Mouse (Mus musculus) megakaryocyte, embryonic 14.5 days (primary cell): Measurements from ENCODE around the gene Fam89a. TPM values are rescaled to one million over a fixed set of nuclear protein-coding genes. Genes with fewer than 3 reads are reported as not detected.

Experiments
- H3K27me3 ChIP-seq: replicated peaks from 2 replicates; pipeline ENCODE3; 2012; ENCODE audit warnings: inconsistent platforms
- H3K36me3 ChIP-seq: replicated peaks from 2 replicates; pipeline ENCODE3; 2012; ENCODE audit warnings: low read length, inconsistent platforms, mixed read lengths
- H3K4me1 ChIP-seq: 2 replicates; pipeline ENCODE4 v1.6.1; 2012; ENCODE audit warnings: inconsistent platforms
- H3K4me3 ChIP-seq: replicated peaks from 2 replicates; pipeline ENCODE3; 2012; ENCODE audit warnings: moderate library complexity, mild to moderate bottlenecking, inconsistent platforms
- H3K9me3 ChIP-seq: 2 replicates; pipeline ENCODE4 v1.6.1; 2012; ENCODE audit warnings: inconsistent platforms
- FLI1 ChIP-seq: IDR thresholded peaks from 2 replicates; pipeline ENCODE4 v1.6.1; 2012; ENCODE audit warnings: low read length, inconsistent platforms, mixed read lengths
- GATA1 ChIP-seq: IDR thresholded peaks from 3 replicates; pipeline ENCODE4 v1.6.1; 2012; ENCODE audit warnings: mixed read lengths, low read length, inconsistent platforms, borderline replicate concordance
- polyA plus RNA-seq: library from polyadenylated mRNA; stranded (reverse); fragments of >175 nt; gene quantifications from 2 replicates; pipeline ENCODE4 v1.2.3, GENCODE M21; 2012; ENCODE audit warnings: low replicate concordance; ENCODE audit not compliant: insufficient read depth

The Fam89a gene
- polyA plus RNA-seq, 1 experiment, result not detected

GRCm38 (mm10) chr8:124721862-124722515, 29.6 kb downstream of the Fam89a start, which contains the start of the genes Ttc13 and Arv1:
TSS of gene Ttc13 (minus strand) at chr8:124721983.
TSS of gene Arv1 (plus strand) at chr8:124722139.
- Histone ChIP-seq H3K36me3 (peaks cover 24% of the 10 kb centered on the region), H3K4me1 (peaks cover 28% of the 10 kb centered on the region), H3K4me3 (peak within 1 kb of the TSS; percentile 95), H3K9me3 (no peaks in the 10 kb centered on the region), H3K27me3 (no peaks in the 10 kb centered on the region)
- TF ChIP-seq FLI1 (no peak), GATA1 (no peak)

GRCm38 (mm10) chr8:124720938-124721861, 30.4 kb downstream of the Fam89a start:
- Histone ChIP-seq H3K9me3 (no peaks in the 10 kb centered on the region), H3K4me3 (peak overlapping the region; percentile 95), H3K36me3 (peaks cover 20% of the 10 kb centered on the region), H3K4me1 (peaks cover 30% of the 10 kb centered on the region), H3K27me3 (no peaks in the 10 kb centered on the region)
- TF ChIP-seq GATA1, result no peak
- TF ChIP-seq FLI1, result no peak

GRCm38 (mm10) chr8:124720133-124720532, 31.5 kb downstream of the Fam89a start:
- H3K36me3 ChIP-seq, result peaks cover 14% of the 10 kb centered on the region
- TF ChIP-seq GATA1 (no peak), FLI1 (no peak)
- H3K4me1 ChIP-seq, result peaks cover 36% of the 10 kb centered on the region
- H3K27me3 ChIP-seq, result no peaks in the 10 kb centered on the region
- H3K9me3 ChIP-seq, result no peaks in the 10 kb centered on the region
- peak overlapping the region; percentile 95 for H3K4me3 ChIP-seq

GRCm38 (mm10) chr8:124715736-124716135, 35.9 kb downstream of the Fam89a start:
- no peak for TF ChIP-seq FLI1
- no peak for TF ChIP-seq GATA1
- Histone ChIP-seq H3K36me3 (peaks cover 49% of the 10 kb centered on the region), H3K27me3 (no peaks in the 10 kb centered on the region), H3K4me3 (no peak overlapping the region), H3K4me1 (peaks cover 25% of the 10 kb centered on the region), H3K9me3 (no peaks in the 10 kb centered on the region)

GRCm38 (mm10) chr8:124713207-124713606, 38.4 kb downstream of the Fam89a start:
- TF ChIP-seq GATA1, result no peak
- no peak for TF ChIP-seq FLI1
- Histone ChIP-seq H3K4me3 (no peak overlapping the region), H3K36me3 (peaks cover 68% of the 10 kb centered on the region), H3K27me3 (no peaks in the 10 kb centered on the region), H3K4me1 (peaks cover 16% of the 10 kb centered on the region), H3K9me3 (no peaks in the 10 kb centered on the region)

- no peaks in the 10 kb centered on the region for H3K9me3 ChIP-seq
- peaks cover 19% of the 10 kb centered on the region for H3K4me1 ChIP-seq
- peaks cover 81% of the 10 kb centered on the region for H3K36me3 ChIP-seq
- H3K27me3 ChIP-seq, result no peaks in the 10 kb centered on the region
- TF ChIP-seq GATA1 (no peak), FLI1 (no peak)
- H3K4me3 ChIP-seq, result no peak overlapping the region
Measured at GRCm38 (mm10) chr8:124705823-124706222, 45.8 kb downstream of the Fam89a start.

- no peak for TF ChIP-seq FLI1
- TF ChIP-seq GATA1, result no peak
- no peaks in the 10 kb centered on the region for H3K9me3 ChIP-seq
Measured at GRCm38 (mm10) chr8:124704376-124704775, 47.3 kb downstream of the Fam89a start.

GRCm38 (mm10) chr8:124703526-124703925, 48.1 kb downstream of the Fam89a start:
- TF ChIP-seq FLI1 (no peak), GATA1 (no peak)
- no peaks in the 10 kb centered on the region for H3K9me3 ChIP-seq
- H3K4me3 ChIP-seq, result no peak overlapping the region
- H3K27me3 ChIP-seq, result no peaks in the 10 kb centered on the region
- peaks cover 28% of the 10 kb centered on the region for H3K4me1 ChIP-seq
- H3K36me3 ChIP-seq, result peaks cover 82% of the 10 kb centered on the region

More at GRCm38 (mm10) chr8:124704376-124704775, 47.3 kb downstream of the Fam89a start:
- no peak overlapping the region for H3K4me3 ChIP-seq
- peaks cover 84% of the 10 kb centered on the region for H3K36me3 ChIP-seq
- peaks cover 28% of the 10 kb centered on the region for H3K4me1 ChIP-seq
- H3K27me3 ChIP-seq, result no peaks in the 10 kb centered on the region

- Histone ChIP-seq H3K9me3 (no peaks in the 10 kb centered on the region), H3K4me3 (peak overlapping the region; percentile 10), H3K4me1 (peaks cover 28% of the 10 kb centered on the region), H3K27me3 (no peaks in the 10 kb centered on the region), H3K36me3 (peaks cover 86% of the 10 kb centered on the region)
- TF ChIP-seq FLI1, result no peak
- TF ChIP-seq GATA1, result no peak
Measured at GRCm38 (mm10) chr8:124702183-124702582, 49.4 kb downstream of the Fam89a start.
